16 mouse cellular contexts compared by ENCODE assay signal in the genomic region with DNA sequence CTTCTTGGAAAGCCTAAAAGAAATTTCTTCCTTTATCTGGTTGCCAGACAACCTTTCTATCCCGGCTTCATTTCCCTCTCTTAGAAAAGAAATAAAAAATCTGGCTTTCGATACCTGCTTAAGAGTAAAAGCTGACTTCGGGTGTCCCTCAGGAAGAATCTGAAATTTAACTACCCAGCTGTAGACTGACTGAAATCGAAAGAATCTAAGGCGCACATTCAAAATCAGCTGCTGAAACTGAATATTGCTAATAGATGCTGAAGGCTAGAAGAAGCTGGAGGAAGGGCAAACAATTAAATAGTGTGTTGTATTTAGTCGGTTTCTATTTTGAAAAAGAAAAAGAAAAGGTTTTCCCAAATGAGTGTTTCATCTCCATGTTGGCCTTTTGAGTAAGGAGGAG.
"Had no signal": no experiment of that assay in that cellular context is flagged by ENCODE, and none has a peak within 500 bp of the region (broad histone marks: within the 10 kb centered on the region; RNA-seq: fewer than 3 reads in every experiment).

No protein-coding gene starts in this region.

- H3K4me1 ChIP-seq: neural tube, embryonic 13.5 days; neural tube, embryonic 15.5 days; stomach, embryonic 15.5 days had no signal

- H3K9ac ChIP-seq: neural tube, embryonic 13.5 days; neural tube, embryonic 15.5 days; stomach, embryonic 15.5 days had no signal

- H3K4me3 ChIP-seq: neural tube, embryonic 13.5 days; neural tube, embryonic 15.5 days; stomach, embryonic 15.5 days had no signal

- H3K27ac ChIP-seq: neural tube, embryonic 13.5 days; neural tube, embryonic 15.5 days; stomach, embryonic 15.5 days; stomach, postnatal 0 days had no signal

- H3K9me3 ChIP-seq: neural tube, embryonic 13.5 days; neural tube, embryonic 15.5 days; stomach, embryonic 15.5 days had no signal

- DNase-seq: retina, postnatal 1 day; right cerebral cortex, adult 18-20 months; right cerebral cortex, postnatal 14 days; right cerebral cortex, postnatal 25 days; right cerebral cortex, postnatal 4 days; spleen, adult 18-20 months; thymus, adult 18-20 months; thymus, adult 2 months; thymus, postnatal 14 days; thymus, postnatal 25 days; thymus, postnatal 36 days; thymus, postnatal 4 days had no signal

- H3K4me2 ChIP-seq: neural tube, embryonic 13.5 days; neural tube, embryonic 15.5 days; stomach, embryonic 15.5 days had no signal

- H3K36me3 ChIP-seq: neural tube, embryonic 13.5 days; neural tube, embryonic 15.5 days; stomach, embryonic 15.5 days had no signal

- H3K27me3 ChIP-seq: neural tube, embryonic 13.5 days; neural tube, embryonic 15.5 days; stomach, embryonic 15.5 days had no signal
